8 mouse cellular contexts compared by ENCODE assay signal in the genomic region with DNA sequence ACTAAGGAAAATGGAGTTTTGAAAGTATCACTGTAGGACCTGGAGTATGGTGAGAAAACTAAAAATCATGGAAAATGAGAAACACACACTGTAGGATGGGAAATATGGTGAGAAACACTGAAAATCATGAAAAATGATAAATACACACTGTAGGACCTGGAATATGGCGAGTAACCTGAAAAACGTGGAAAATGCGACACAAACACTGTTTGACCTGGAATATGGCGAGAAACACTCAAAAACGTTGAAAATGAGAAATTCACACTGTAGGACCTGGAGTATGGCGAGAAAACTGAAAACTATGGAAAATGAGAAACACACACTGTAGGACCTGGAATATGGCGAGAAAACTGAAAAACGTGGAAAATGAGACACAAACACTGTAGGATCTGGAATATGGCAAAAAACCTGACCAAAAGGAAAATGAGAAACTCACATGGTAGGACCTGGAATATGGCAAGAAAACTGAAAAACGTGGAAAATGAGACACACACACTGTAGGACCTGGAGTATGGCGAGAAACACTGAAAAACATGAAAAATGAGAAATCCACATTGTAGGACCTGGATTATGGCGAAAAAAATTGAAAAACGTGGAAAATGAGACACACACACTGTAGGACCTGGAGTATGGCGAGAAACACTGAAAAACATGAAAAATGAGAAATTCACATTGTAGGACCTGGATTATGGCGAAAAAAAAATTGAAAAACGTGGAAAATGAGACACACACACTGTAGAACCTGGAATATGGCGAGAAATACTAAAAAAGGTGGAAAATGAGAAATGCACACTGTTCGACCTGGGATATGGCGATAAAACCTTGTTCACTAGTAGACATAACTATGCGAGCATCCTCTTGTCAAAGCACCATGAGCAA.
DNase-seq lines count a peak whose midpoint lies in the region; ATAC-seq lines count a peak whose summit lies in the region.

No protein-coding gene starts in this region.

- no peaks in the 10 kb centered on the region for H3K9me3 ChIP-seq in heart, embryonic 15.5 days (replicated peaks)
- no peaks in the 10 kb centered on the region; the same call in 1 of the 2 replicates for H3K9me3 ChIP-seq in forebrain, embryonic 13.5 days (replicated peaks)
- H3K9me3 ChIP-seq in limb, embryonic 15.5 days: peaks cover 5% of the 10 kb centered on the region; the same call in 1 of the 2 replicates

- H3K4me1 ChIP-seq in heart, embryonic 15.5 days (replicated peaks): no peaks in the 10 kb centered on the region
- H3K4me1 ChIP-seq in forebrain, embryonic 13.5 days: no peaks in the 10 kb centered on the region
- H3K4me1 ChIP-seq in limb, embryonic 15.5 days: no peaks in the 10 kb centered on the region

- intact Hi-C loops in heart, postnatal 36 days (cut with DNase I): no loop called here

- 50% methylated on average over 19 of the region's 19 CpGs for WGBS in heart, embryonic 15.5 days
- WGBS in forebrain, embryonic 13.5 days: 60% methylated on average over 19 of the region's 19 CpGs
- 58% methylated on average over 19 of the region's 19 CpGs for WGBS in limb, embryonic 15.5 days

- H3K4me3 ChIP-seq in heart, embryonic 15.5 days: no peak overlapping the region
- no peak overlapping the region for H3K4me3 ChIP-seq in forebrain, embryonic 13.5 days
- H3K4me3 ChIP-seq in limb, embryonic 15.5 days: no peak overlapping the region

- no peak overlapping the region for H3K27ac ChIP-seq in heart, embryonic 15.5 days
- no peak overlapping the region for H3K27ac ChIP-seq in forebrain, embryonic 13.5 days
- H3K27ac ChIP-seq in limb, embryonic 15.5 days: no peak overlapping the region

- H3K9ac ChIP-seq in heart, embryonic 15.5 days: no peak overlapping the region
- no peak overlapping the region for H3K9ac ChIP-seq in forebrain, embryonic 13.5 days
- no peak overlapping the region for H3K9ac ChIP-seq in limb, embryonic 15.5 days

- DNase-seq in heart, postnatal 36 days: no peak
- peak; percentile 56 for DNase-seq in Muller cell, postnatal 12 days (ENCODE audit: inconsistent ontology term)
- DNase-seq in skeletal muscle tissue, adult 2 months (ENCODE audit: low read depth, low spot score): peak; percentile 32
- no peak for DNase-seq in cerebellum, adult 9-10 months
- DNase-seq in right cerebral cortex, postnatal 4 days: no peak

- peak; percentile 97 for ATAC-seq in heart, embryonic 15.5 days (replicated peaks; ENCODE audit: insufficient number of reproducible peaks, insufficient read depth, low FRiP score, low read depth)
- ATAC-seq in forebrain, embryonic 13.5 days: peak; percentile 90
- ATAC-seq in limb, embryonic 15.5 days (ENCODE audit: insufficient number of reproducible peaks, low FRiP score, low TSS enrichment, low read depth): peak; percentile 99

- H3K36me3 ChIP-seq in heart, embryonic 15.5 days: no peaks in the 10 kb centered on the region
- no peaks in the 10 kb centered on the region for H3K36me3 ChIP-seq in forebrain, embryonic 13.5 days (ENCODE audit: poor library complexity, severe bottlenecking)
- H3K36me3 ChIP-seq in limb, embryonic 15.5 days: no peaks in the 10 kb centered on the region

- H3K4me2 ChIP-seq in heart, embryonic 15.5 days: no peak overlapping the region
- no peak overlapping the region for H3K4me2 ChIP-seq in forebrain, embryonic 13.5 days
- H3K4me2 ChIP-seq in limb, embryonic 15.5 days: no peak overlapping the region

- H3K27me3 ChIP-seq in heart, embryonic 15.5 days: no peaks in the 10 kb centered on the region
- H3K27me3 ChIP-seq in forebrain, embryonic 13.5 days: no peaks in the 10 kb centered on the region
- H3K27me3 ChIP-seq in limb, embryonic 15.5 days: no peaks in the 10 kb centered on the region

Comparison
In these comparisons a context has a peak if more than half of its experiments do, and no peak if none do; other contexts are left out.
1. DNase-seq: peak in Muller cell, postnatal 12 days (single experiment) and skeletal muscle tissue, adult 2 months (single experiment); none in heart, postnatal 36 days (0 of 2), cerebellum, adult 9-10 months (single experiment) and right cerebral cortex, postnatal 4 days (single experiment).
2. Peak in every context shown above with its lines, with median percentiles within 50 percentile points of each other: ATAC-seq.